Mouse (Mus musculus) thymus, adult 2 months (tissue): ENCODE data around the gene Gm17428.

Experiments
- CTCF ChIP-seq: fragments of 200-500 bp; IDR thresholded peaks from 2 replicates; pipeline ENCODE4 v1.5.1; 2012; ENCODE audit warnings: mild to moderate bottlenecking, control low read depth, low read length, moderate library complexity, borderline replicate concordance; ENCODE audit not compliant: control insufficient read depth, poor library complexity, insufficient read depth; ENCODE audit errors: extremely low read depth
- POLR2A ChIP-seq: fragments of 200-500 bp; IDR thresholded peaks from 2 replicates; pipeline ENCODE4 v1.6.1; 2012; ENCODE audit warnings: mild to moderate bottlenecking, low read length, control low read depth, moderate library complexity; ENCODE audit not compliant: control insufficient read depth, poor library complexity, insufficient read depth; ENCODE audit errors: extremely low read depth

DNA sequence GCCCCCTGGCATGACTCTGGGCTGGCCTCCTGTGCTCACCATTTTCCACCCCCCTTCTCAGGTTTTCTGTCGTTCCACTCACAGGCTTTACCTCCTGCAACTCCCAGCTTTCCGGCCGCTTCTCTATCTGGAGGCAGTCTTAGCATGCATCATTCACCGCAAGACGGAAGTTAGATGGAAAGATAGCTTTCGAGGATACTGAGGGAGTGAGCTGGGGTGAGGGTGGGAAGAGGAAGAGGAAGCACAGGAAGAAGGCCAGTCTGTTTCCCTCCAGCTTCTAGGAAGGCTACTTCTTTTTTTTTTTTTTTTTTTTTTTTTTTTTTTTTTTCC is 39.9 kb upstream of the Gm17428 start:
- no peak for TF ChIP-seq POLR2A
- no peak for TF ChIP-seq CTCF
